Mouse (Mus musculus) kidney, adult 9 months (tissue): Measurements from ENCODE around the gene Oaz1.

Experiments
- DNase-seq: peaks from one replicate; pipeline ENCODE4 v3.0.0; 2022

The Oaz1 gene

DNA sequence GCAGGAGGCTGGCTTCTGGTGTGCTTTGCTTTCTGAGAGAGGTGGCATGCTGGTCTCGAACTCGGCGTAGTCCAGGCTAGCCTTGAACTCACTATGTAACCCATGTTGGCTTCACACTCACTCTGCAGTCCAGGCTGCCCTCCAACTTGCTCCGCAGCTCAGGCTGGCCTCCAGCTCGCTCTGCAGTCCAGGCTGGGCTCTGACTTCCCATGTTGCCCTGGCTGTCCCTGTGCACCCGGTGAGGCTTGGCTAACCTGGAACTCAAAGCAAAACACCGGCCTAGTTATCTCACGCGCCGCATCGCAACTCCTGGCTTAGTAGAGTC is 29.3 kb downstream of the Oaz1 start:
- no peak for DNase-seq

DNA sequence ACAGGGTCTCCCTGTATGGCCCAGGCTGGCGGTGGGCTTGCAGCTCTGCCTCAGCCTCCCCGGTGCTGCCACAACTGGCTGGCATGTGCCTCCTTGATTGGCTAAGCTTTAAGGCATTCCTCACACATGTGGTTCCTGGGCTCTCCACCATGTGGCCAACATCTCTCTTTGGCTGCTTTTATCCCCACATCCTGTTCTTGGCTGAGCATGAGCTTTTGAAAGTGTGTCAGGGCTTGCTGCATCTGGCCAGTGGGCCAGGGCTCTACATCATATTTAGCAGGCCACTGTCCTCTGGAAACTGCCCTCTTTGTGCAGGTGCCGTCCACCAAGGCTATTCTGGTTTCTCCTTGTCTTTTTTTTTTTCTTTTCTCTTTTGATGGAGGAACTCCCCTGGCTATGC is 29.8 kb downstream of the Oaz1 start:
- DNase-seq: no peak

- no peak for DNase-seq
Observed at GRCm38 (mm10) chr10:80856908-80857307, 30.5 kb downstream of the Oaz1 start.

- no peak for DNase-seq
Observed at GRCm38 (mm10) chr10:80857386-80857785, 30.9 kb downstream of the Oaz1 start.

- DNase-seq: no peak
Observed at GRCm38 (mm10) chr10:80857848-80858247, 31.4 kb downstream of the Oaz1 start.

DNA sequence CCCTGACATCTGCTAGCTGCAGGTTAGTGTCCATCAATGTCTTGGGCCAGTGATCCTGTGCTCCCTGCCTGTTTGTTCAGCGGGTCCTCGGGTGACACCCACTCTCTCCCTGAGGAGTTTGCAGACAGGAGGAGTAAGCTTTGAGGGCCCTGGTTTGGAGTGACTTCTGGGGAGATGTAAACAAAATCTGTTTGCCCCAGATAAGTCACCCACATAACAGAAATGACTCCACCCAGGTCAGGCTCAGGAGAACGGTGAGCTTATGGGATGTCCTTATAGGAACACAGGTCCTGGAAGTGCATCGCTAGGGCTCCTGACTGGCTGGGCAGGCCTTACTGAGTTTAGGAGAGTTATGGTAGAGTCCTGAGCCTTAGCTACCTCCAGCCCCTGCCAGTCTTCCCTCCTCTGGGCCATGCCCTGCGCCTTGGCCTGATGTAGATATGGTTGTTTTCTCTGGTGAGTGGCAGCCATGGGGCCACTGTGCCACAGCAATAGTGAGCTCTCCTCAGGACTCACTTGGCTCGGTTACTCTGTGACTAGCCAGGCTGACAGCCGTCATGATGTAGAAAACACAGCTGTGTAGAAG is 32.0 kb downstream of the Oaz1 start:
- no peak for DNase-seq

DNA sequence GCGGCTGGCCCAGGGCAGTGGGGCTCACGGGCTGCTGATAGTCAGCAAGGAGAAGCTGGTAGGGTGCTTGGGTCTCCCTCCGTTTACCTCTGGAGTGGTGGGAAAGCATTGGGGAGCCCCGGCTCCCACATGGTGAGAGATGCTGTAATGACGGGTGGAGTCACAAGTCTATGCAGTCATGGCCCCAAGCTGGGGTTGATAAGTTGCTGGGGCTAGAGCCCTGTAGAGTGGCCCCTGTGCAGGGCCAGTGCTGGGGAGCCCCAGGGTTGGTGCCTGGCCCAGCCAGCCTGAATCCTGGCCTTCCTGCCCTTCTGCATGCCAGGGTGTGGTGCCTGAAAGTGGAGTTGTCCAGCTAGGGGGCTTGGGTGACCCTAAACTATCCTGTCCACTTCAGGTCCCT is 35.8 kb downstream of the Oaz1 start:
- no peak for DNase-seq

- DNase-seq: no peak
Observed at GRCm38 (mm10) chr10:80864446-80864845, 38.0 kb downstream of the Oaz1 start.

DNA sequence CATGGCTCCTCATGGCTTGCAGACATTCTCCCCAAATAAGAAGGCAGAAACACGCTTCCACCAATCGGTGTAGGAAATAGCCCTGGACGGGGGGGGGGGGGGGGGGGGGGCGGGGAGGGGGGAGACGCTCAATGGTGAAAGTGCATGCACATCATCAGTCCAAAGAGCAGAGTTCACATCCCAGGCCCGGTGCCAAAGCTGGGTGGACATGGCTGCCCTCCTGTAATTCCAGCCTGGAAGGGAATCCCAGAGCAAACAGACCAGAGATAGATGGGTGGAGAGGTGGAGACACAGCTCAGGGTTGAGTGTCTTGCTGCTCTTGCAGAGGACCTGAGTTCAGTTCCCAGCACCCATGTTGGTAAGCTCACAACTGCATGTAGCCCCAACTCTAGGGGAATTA is 44.5 kb downstream of the Oaz1 start:
- DNase-seq: peak; percentile 92

DNA sequence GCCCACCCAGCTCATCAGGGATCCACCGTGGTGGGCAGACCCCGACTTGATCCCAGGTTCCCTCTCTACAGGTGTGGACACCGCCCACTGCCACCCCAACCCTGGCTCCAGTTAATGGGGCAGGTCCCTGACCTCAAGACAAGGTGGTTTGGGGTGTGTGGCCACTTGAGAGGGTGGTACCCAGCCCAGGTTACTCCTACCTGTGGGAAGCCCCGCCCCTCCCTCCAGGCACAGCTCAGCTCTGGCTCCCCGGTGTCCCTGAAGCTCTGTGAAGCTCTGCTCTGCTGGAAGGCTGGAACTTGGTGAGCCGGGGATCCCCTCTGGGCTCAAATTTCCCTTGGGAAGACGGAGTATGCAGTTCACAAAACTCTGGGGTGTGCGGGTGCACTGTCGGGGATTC is 45.1 kb downstream of the Oaz1 start, which contains the start of gene Tmprss9:
Gene Tmprss9, plus strand, starts transcription at position 268 of the 400 bp plus-strand sequence.
- DNase-seq: peak; percentile 36

DNA sequence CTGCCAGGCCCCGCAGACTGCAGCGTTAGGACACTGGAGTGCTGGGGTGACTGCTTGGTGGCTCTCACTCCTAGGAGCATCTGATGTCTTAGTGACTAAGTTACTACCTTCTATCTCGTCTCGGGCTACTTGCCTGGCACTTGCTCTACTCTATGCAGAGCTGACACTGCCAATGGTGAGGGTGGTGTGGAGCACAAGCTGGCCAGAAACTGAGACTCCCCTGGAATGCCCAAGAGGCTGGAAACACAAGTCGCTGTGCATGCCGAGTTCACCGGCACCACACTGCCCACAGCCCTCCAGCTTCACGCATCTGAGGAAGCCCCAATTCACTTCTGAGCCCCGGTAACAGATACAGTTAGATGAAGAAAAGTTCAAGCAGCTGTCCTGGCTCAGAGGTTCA is 47.6 kb downstream of the Oaz1 start:
- DNase-seq: no peak

DNA sequence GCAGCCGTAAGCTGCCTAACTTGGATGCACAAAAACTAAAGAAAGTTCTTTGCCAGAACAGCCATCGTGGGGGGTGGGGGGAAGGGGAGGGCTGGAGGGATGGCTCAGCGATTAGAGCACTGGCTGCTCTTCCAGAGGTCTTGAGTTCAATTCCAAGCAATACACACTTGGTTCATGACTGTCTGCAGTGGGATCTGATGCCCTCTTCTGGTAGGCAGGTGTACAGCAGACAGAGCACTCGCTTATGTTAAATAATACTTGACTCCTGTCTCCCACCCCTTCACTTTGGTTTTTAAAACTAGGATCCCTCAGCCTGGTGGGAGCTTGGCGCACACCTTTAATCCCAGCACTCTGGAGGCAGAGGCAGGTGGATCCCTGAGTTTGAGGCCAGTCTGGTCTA is 49.6 kb downstream of the Oaz1 start:
- peak; percentile 67 for DNase-seq

- no peak for DNase-seq
Observed at GRCm38 (mm10) chr10:80876594-80876993, 50.1 kb downstream of the Oaz1 start.
